8 mouse cellular contexts compared by ENCODE assay signal in the genomic region with DNA sequence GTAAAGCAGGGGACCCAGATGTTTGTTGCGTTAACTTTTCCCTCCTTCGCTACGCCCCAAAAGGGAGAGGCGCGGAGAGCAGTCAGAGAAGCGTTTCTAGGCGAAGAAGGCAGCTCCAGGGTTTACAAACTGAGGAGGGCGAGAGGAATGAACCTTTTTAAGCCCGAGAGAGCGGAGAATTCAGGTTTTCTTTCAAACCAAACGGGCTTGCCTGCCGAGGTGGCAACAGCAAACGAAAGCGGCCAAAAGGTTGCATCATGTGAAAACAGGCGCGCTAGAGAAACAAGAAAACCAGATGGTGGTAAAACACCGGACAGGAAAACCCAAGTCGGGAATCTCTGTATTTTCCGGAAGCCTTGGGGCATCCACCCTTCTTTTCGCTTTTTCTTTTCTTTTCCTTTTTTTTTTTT. TPM values are rescaled to one million over a fixed set of nuclear protein-coding genes. Genes with fewer than 3 reads are reported as not detected.
DNase-seq lines count a peak whose midpoint lies in the region; ATAC-seq and TF ChIP-seq lines count a peak whose summit lies in the region.

No protein-coding gene starts in this region.

- H3K4me2 ChIP-seq in embryonic facial prominence, embryonic 13.5 days: peak overlapping the region; percentile 73
- H3K4me2 ChIP-seq in hindbrain, embryonic 12.5 days (replicated peaks): peak overlapping the region; percentile 80
- H3K4me2 ChIP-seq in stomach, embryonic 16.5 days (ENCODE audit: low read depth, low read length): peak overlapping the region; percentile 63

- peaks cover 64% of the 10 kb centered on the region for H3K4me1 ChIP-seq in G1E (ENCODE audit: insufficient read depth, low read depth, low read length)
- H3K4me1 ChIP-seq in embryonic facial prominence, embryonic 13.5 days: peaks cover 48% of the 10 kb centered on the region
- H3K4me1 ChIP-seq in hindbrain, embryonic 12.5 days: peaks cover 43% of the 10 kb centered on the region
- H3K4me1 ChIP-seq in stomach, embryonic 16.5 days (ENCODE audit: control insufficient read depth, insufficient read depth, low read length): peaks cover 39% of the 10 kb centered on the region

- H3K4me3 ChIP-seq in G1E (ENCODE audit: low read depth, low read length): peak overlapping the region; percentile 93
- peak overlapping the region; percentile 86 for H3K4me3 ChIP-seq in embryonic facial prominence, embryonic 13.5 days
- peak overlapping the region; percentile 92 for H3K4me3 ChIP-seq in hindbrain, embryonic 12.5 days
- peak overlapping the region; percentile 84 for H3K4me3 ChIP-seq in stomach, embryonic 16.5 days (replicated peaks; ENCODE audit: low read length)

- peak overlapping the region; percentile 97 for H3K27ac ChIP-seq in embryonic facial prominence, embryonic 13.5 days
- H3K27ac ChIP-seq in hindbrain, embryonic 12.5 days: peak overlapping the region; percentile 52
- peak overlapping the region; percentile 97 for H3K27ac ChIP-seq in stomach, embryonic 16.5 days (ENCODE audit: low read length)

- H3K27me3 ChIP-seq in G1E (ENCODE audit: insufficient read depth, low read length): no peaks in the 10 kb centered on the region
- peaks cover 16% of the 10 kb centered on the region for H3K27me3 ChIP-seq in embryonic facial prominence, embryonic 13.5 days
- H3K27me3 ChIP-seq in hindbrain, embryonic 12.5 days: peaks cover 21% of the 10 kb centered on the region
- H3K27me3 ChIP-seq in stomach, embryonic 16.5 days (ENCODE audit: control insufficient read depth, insufficient read depth, low read length): no peaks in the 10 kb centered on the region

- TF ChIP-seq CTCF in G1E (IDR thresholded peaks at IDR 0.05; ENCODE audit: low read depth, low read length): no peak

- under 1% methylated on average over 20 of the region's 20 CpGs for WGBS in embryonic facial prominence, embryonic 13.5 days
- 1% methylated on average over 20 of the region's 20 CpGs for WGBS in hindbrain, embryonic 12.5 days
- WGBS in stomach, embryonic 16.5 days: under 1% methylated on average over 20 of the region's 20 CpGs

- ATAC-seq in G1E (ENCODE audit: extremely low read depth, insufficient number of reproducible peaks, low FRiP score, poor library complexity, severe bottlenecking): no peak
- ATAC-seq in embryonic facial prominence, embryonic 13.5 days (ENCODE audit: insufficient number of reproducible peaks, insufficient read depth, low FRiP score, low TSS enrichment, low read depth): no peak
- no peak for ATAC-seq in hindbrain, embryonic 12.5 days (ENCODE audit: low FRiP score)
- ATAC-seq in stomach, embryonic 16.5 days (ENCODE audit: insufficient read depth, low FRiP score): no peak

- H3K36me3 ChIP-seq in G1E (replicated peaks): peaks cover 38% of the 10 kb centered on the region
- H3K36me3 ChIP-seq in embryonic facial prominence, embryonic 13.5 days: no peaks in the 10 kb centered on the region
- H3K36me3 ChIP-seq in hindbrain, embryonic 12.5 days: 0 out of 2 replicates have a peak, but pooled peaks cover 3% of the 10 kb centered on the region
- H3K36me3 ChIP-seq in stomach, embryonic 16.5 days (ENCODE audit: control insufficient read depth, insufficient read depth, low read length): no peaks in the 10 kb centered on the region

- peak overlapping the region; percentile 96 for H3K9ac ChIP-seq in embryonic facial prominence, embryonic 13.5 days
- H3K9ac ChIP-seq in hindbrain, embryonic 12.5 days: peak overlapping the region; percentile 89
- peak overlapping the region; percentile 94 for H3K9ac ChIP-seq in stomach, embryonic 16.5 days (ENCODE audit: low read length)

- DNase-seq in heart, adult 8-10 months (ENCODE audit: low spot score): peak; percentile 61
- DNase-seq in heart, postnatal 4 days: no peak
- no peak for DNase-seq in G1E (ENCODE audit: low spot score)
- peak; percentile 65 for DNase-seq in lung, postnatal 36 days
- DNase-seq in testis, postnatal 10 days (ENCODE audit: low spot score): no peak

- no peaks in the 10 kb centered on the region for H3K9me3 ChIP-seq in G1E (replicated peaks)
- H3K9me3 ChIP-seq in embryonic facial prominence, embryonic 13.5 days: no peaks in the 10 kb centered on the region
- no peaks in the 10 kb centered on the region for H3K9me3 ChIP-seq in hindbrain, embryonic 12.5 days (replicated peaks)
- no peaks in the 10 kb centered on the region for H3K9me3 ChIP-seq in stomach, embryonic 16.5 days (replicated peaks; ENCODE audit: control insufficient read depth, low read length)

RNA-seq across cellular contexts. Expression of gene Clic4, which starts 1.2 kb away (rescaled TPM):
- total RNA-seq in heart, adult 8-10 months (2022): 100 to 1,000 TPM; 236 to 258 (median 249) TPM
- 100 to 1,000 TPM; 313 to 318 TPM for total RNA-seq in heart, postnatal 4 days (2021)
- total RNA-seq in G1E (2014; fragmentation: Nextera tagmentation) (172 and 176 TPM in 2 replicates), G1E (2017) (115 and 125 TPM in 2 replicates)
- polyA plus RNA-seq in G1E (2012): 37.3 and 38.1 TPM in 2 replicates
- polyA plus RNA-seq in embryonic facial prominence, embryonic 13.5 days (2015; fragmentation: Nextera tagmentation; extraction: Ambion mirVana): 121 TPM in 2 replicates
- 159 TPM in 2 replicates for polyA plus RNA-seq in hindbrain, embryonic 12.5 days (2016; fragmentation: Nextera tagmentation; extraction: Ambion mirVana)
- polyA plus RNA-seq in stomach, embryonic 16.5 days (2015; fragmentation: Nextera tagmentation; extraction: Ambion mirVana): 136 and 141 TPM in 2 replicates

Comparison
In these comparisons a context has a peak if more than half of its experiments do, and no peak if none do; other contexts are left out.
1. DNase-seq: peak in heart, adult 8-10 months (single experiment) and lung, postnatal 36 days (single experiment); none in heart, postnatal 4 days (single experiment), G1E (single experiment) and testis, postnatal 10 days (single experiment).
2. Peak in every context shown above with its lines, with median percentiles within 50 percentile points of each other: H3K4me3 ChIP-seq, H3K27ac ChIP-seq, H3K4me2 ChIP-seq and H3K9ac ChIP-seq.